Mouse (Mus musculus) megakaryocyte, embryonic 14.5 days (primary cell): ENCODE results near the gene Gm45234.

Source experiments
- FLI1 ChIP-seq: IDR thresholded peaks from 2 replicates; pipeline ENCODE4 v1.6.1; 2012; ENCODE audit warnings: low read length, inconsistent platforms, mixed read lengths
- GATA1 ChIP-seq: IDR thresholded peaks from 3 replicates; pipeline ENCODE4 v1.6.1; 2012; ENCODE audit warnings: mixed read lengths, low read length, inconsistent platforms, borderline replicate concordance

- TF ChIP-seq GATA1 = no peak
- TF ChIP-seq FLI1 = no peak
These were observed 42.9 kb downstream of the Gm45234 start for GRCm38 (mm10) chr6:124712918-124713317.
